Mouse (Mus musculus): ENCODE data around the gene Pygm. TPM values are rescaled to one million over a fixed set of nuclear protein-coding genes. Genes with fewer than 3 reads are reported as not detected.

Gene Pygm
- 0.92 and 6.9 TPM in 2 replicates for total RNA-seq (2014; fragmentation: Nextera tagmentation)
- total RNA-seq (2017), result 0.41 TPM in 1 of 2 replicates, not detected in the other

- peak; percentile 69 for ATAC-seq (replicated peaks; ENCODE audit: poor library complexity, severe bottlenecking)
These were observed at the start of gene Pygm for GRCm38 (mm10) chr19:6384128-6384527. Pygm (plus strand) TSS chr19:6384399.

- ATAC-seq (replicated peaks; ENCODE audit: poor library complexity, severe bottlenecking), result peak; percentile 80
These were observed 49.3 kb upstream of the Pygm start, which contains the start of gene Men1 for GRCm38 (mm10) chr19:6334673-6335457. Men1 (plus strand) TSS chr19:6334979.

GRCm38 (mm10) chr19:6335458-6335827, 48.8 kb upstream of the Pygm start:
- ATAC-seq (replicated peaks; ENCODE audit: poor library complexity, severe bottlenecking), result no peak

- ATAC-seq (replicated peaks; ENCODE audit: poor library complexity, severe bottlenecking), result no peak
These were observed 47.3 kb upstream of the Pygm start for GRCm38 (mm10) chr19:6336920-6337319.

GRCm38 (mm10) chr19:6338171-6338570, 46.0 kb upstream of the Pygm start:
- ATAC-seq (replicated peaks; ENCODE audit: poor library complexity, severe bottlenecking), result no peak

- ATAC-seq (replicated peaks; ENCODE audit: poor library complexity, severe bottlenecking), result no peak
These were observed 45.5 kb upstream of the Pygm start for GRCm38 (mm10) chr19:6338716-6339115.

- ATAC-seq (replicated peaks; ENCODE audit: poor library complexity, severe bottlenecking), result no peak
These were observed 45.0 kb upstream of the Pygm start for GRCm38 (mm10) chr19:6339191-6339590.

GRCm38 (mm10) chr19:6339890-6340504, 44.2 kb upstream of the Pygm start:
- peak; percentile 42 for ATAC-seq (replicated peaks; ENCODE audit: poor library complexity, severe bottlenecking)

GRCm38 (mm10) chr19:6340524-6341452, 43.4 kb upstream of the Pygm start, which contains the start of gene Map4k2:
Map4k2 (plus strand) TSS chr19:6341135.
- peak; percentile 61 for ATAC-seq (replicated peaks; ENCODE audit: poor library complexity, severe bottlenecking)

GRCm38 (mm10) chr19:6341453-6342077, 42.6 kb upstream of the Pygm start:
- ATAC-seq (replicated peaks; ENCODE audit: poor library complexity, severe bottlenecking), result no peak

- ATAC-seq (replicated peaks; ENCODE audit: poor library complexity, severe bottlenecking), result no peak
These were observed 41.8 kb upstream of the Pygm start for GRCm38 (mm10) chr19:6342276-6342933.

- no peak for ATAC-seq (replicated peaks; ENCODE audit: poor library complexity, severe bottlenecking)
These were observed 40.9 kb upstream of the Pygm start for GRCm38 (mm10) chr19:6343066-6343925.

GRCm38 (mm10) chr19:6343996-6344395, 40.2 kb upstream of the Pygm start:
- ATAC-seq (replicated peaks; ENCODE audit: poor library complexity, severe bottlenecking), result no peak

- ATAC-seq (replicated peaks; ENCODE audit: poor library complexity, severe bottlenecking), result no peak
These were observed 38.2 kb upstream of the Pygm start for GRCm38 (mm10) chr19:6346023-6346422.

- ATAC-seq (replicated peaks; ENCODE audit: poor library complexity, severe bottlenecking), result no peak
These were observed 37.5 kb upstream of the Pygm start for GRCm38 (mm10) chr19:6346661-6347060.

- no peak for ATAC-seq (replicated peaks; ENCODE audit: poor library complexity, severe bottlenecking)
These were observed 36.6 kb upstream of the Pygm start for GRCm38 (mm10) chr19:6347615-6348014.

GRCm38 (mm10) chr19:6348717-6349116, 35.5 kb upstream of the Pygm start:
- no peak for ATAC-seq (replicated peaks; ENCODE audit: poor library complexity, severe bottlenecking)

- peak; percentile 54 for ATAC-seq (replicated peaks; ENCODE audit: poor library complexity, severe bottlenecking)
These were observed 34.8 kb upstream of the Pygm start for GRCm38 (mm10) chr19:6349215-6349983.
